Mouse (Mus musculus): ENCODE data around the gene Carmil1.

The Carmil1 gene

GRCm38 (mm10) chr13:24260751-24261591 lies 19.6 kb downstream of the Carmil1 start:
- DNase-seq (ENCODE audit: low spot score): no peak

GRCm38 (mm10) chr13:24257809-24258208 lies 22.8 kb downstream of the Carmil1 start:
- no peak for DNase-seq (ENCODE audit: low spot score)

GRCm38 (mm10) chr13:24253989-24254388 lies 26.6 kb downstream of the Carmil1 start:
- peak; percentile 70 for DNase-seq (ENCODE audit: low spot score)

DNA sequence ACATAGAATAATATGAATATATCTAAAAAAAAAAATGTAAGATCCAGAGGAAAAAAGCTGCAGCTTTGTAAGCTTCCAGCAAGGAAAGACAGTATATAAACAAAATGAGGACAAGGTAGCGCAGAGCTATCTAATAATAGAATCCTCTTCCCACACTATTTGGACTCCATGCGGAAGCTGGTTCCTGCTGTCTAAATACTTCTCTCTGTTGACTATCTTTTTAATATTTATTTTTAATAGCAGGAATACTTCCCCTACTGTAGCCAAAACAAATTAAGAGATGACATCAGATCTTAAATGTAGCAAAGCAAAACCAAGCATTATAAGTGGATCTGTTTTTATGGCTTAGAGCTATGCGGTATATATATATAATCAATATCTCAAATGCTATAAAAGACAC lies 27.0 kb downstream of the Carmil1 start:
- DNase-seq (ENCODE audit: low spot score): no peak

DNA sequence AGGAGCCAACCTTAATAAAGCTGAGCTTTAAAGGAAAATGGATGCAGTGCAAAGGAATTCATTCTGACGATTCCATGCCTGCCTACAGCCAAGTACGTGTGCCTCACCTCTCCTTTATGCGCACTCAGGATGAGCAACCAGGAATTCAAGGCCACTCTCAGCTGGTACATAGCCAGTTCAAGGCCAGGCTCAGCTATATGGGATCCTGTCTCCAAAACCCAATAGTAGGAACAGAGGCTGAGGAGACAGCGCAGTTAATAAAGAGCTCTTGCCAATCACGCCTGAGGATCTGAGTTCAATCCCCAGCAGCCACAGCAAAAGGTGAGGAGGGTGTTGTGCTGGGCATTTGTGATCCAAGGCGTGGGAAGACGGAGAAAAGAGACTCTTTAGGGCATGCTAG lies 29.4 kb downstream of the Carmil1 start:
- DNase-seq (ENCODE audit: low spot score): no peak

GRCm38 (mm10) chr13:24247928-24248327 lies 32.7 kb downstream of the Carmil1 start:
- DNase-seq (ENCODE audit: low spot score): no peak

DNA sequence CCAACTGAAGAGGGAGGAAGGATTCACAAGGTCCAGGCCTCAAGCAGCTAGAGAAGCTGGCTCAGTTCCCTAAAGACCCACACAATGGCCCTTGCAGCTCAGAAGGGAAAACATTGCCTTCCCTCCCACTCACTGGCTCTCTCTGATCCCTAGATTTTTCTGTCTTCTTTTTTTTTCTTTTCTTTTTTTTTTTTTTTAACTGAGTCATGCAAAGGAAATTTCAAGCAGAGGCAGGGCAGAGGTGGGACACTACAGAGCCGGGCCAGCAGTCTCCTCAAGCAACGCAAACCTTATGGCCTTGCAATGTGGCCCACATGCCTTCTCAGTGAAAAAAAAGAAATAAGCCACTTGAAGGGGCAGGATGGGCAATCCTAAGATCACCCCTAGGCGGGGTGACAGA lies 33.2 kb downstream of the Carmil1 start:
- DNase-seq (ENCODE audit: low spot score): no peak

- no peak for DNase-seq (ENCODE audit: low spot score)
Observed at GRCm38 (mm10) chr13:24246266-24246665, 34.3 kb downstream of the Carmil1 start.

DNA sequence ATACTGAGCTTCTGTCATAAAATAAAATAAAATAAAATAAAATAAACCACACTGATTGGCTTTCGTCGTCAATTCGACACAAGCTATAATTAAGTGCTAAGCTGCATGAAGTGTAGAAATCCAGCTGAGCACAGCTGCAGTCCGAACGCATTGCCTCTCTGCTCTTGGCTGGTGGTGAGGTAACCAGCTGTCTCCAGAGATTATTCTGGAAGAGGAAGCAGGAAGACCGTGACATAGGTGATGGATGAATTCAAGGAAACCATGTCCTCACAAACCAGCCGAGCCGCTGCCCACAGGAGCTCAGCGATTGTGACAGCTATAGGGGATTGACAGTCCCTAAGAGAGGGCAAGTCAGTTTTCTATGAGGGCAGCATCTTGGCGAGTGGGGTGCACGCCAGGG lies 36.0 kb downstream of the Carmil1 start:
- DNase-seq (ENCODE audit: low spot score): no peak

- DNase-seq (ENCODE audit: low spot score): no peak
Observed at GRCm38 (mm10) chr13:24243964-24244363, 36.6 kb downstream of the Carmil1 start.

DNA sequence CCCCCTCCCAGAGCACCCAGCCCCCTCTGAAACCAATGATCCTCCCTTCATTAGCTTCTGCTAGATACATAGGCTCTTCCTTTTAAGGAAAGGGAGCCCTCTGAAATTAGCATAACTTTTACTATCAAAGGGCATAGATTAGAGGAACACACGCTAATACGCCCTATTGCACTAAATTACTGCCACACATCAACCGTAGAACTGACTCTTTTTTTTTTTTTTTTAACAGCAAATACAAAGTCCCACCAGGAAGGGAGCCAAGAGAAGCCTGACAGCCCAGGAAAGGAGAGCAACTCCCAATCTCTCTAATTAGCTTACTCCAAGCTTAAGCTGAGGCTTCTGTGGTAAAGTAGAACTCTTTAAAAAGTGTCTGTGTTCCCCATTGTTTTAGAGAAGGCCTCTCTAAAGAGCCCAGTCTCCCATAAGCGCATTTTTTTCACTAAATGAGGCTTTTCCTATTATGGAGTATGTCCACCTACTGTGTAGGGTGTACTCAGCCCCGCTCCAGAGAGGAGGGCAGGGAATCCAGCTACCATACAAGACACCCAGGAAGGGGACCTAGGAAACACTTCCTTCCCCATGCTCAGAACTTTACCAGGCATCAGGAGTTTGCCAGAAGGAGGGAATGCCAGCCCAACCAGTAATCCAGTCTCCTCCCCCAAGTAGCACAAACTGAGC lies 38.0 kb downstream of the Carmil1 start:
- peak; percentile 7 for DNase-seq (ENCODE audit: low spot score)

- DNase-seq (ENCODE audit: low spot score): no peak
Observed at GRCm38 (mm10) chr13:24241201-24241600, 39.4 kb downstream of the Carmil1 start.

DNA sequence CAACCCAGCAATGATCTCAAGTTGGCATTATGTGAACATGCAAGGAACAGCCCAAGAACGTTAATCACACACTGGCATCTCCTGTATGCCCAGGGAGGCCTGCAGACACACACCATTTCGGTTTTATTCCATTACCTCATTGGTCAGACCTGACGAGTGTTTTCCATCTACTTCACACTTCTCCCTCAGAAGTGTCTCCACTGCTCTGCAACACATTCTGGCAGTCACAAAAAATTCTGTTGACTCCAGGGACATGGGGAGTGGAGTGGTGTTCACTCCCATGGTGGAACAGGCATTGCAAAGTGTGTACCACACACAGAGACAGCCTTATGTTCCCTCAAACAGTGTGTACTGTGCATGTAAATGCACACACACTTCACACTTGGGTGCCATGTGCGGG lies 40.2 kb downstream of the Carmil1 start:
- DNase-seq (ENCODE audit: low spot score): no peak

DNA sequence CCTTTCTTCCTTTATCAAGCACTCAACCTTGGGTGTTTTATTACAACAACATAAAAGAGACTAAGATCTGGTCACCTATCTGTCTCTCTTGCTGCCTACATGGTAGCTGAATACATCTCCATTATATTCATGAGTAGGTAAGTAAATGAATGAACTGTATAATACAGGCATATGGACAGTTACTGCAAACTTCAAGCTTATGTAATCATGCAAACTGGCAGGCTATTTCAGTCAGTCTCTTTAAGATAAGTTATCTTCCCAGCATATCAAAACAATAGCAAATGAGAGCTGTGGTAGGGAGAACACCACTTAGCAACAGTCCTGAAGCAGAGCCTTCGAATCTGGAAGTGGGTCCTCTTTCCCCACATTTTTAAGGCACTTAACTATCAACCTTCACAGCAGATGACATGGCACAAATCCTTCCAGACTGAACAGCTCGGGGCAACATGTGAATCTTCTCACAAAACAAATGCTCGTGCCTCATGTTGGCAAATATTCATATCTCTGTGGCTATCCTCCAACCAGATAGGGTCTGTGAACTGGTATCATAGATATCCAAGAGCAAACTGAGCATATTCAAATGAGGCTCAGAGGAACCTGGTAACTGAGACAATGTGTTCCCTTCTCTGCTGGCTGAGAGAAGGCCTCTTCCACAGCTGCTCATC lies 42.0 kb downstream of the Carmil1 start:
- DNase-seq (ENCODE audit: low spot score): no peak

- DNase-seq (ENCODE audit: low spot score): no peak
Observed at GRCm38 (mm10) chr13:24236736-24237135, 43.9 kb downstream of the Carmil1 start.

DNA sequence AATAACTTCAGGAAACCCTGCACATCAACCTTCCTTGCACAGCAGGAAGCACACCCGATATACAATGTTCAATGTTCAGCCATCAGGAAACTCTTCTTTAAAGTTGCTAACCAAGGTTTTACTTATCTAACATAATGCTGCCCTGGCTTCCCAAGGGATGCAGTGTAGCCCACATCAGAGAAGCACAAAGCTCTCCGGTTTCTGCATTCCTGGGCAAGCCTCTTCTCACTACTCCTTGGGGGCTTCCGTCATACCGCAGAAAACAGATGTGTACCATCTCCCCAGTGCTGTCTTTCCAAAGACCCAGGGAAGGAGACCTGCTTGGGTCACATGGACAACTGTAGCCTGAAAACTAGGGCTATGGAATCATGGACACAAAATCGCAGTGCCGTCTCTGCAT lies 47.8 kb downstream of the Carmil1 start:
- no peak for DNase-seq (ENCODE audit: low spot score)

DNA sequence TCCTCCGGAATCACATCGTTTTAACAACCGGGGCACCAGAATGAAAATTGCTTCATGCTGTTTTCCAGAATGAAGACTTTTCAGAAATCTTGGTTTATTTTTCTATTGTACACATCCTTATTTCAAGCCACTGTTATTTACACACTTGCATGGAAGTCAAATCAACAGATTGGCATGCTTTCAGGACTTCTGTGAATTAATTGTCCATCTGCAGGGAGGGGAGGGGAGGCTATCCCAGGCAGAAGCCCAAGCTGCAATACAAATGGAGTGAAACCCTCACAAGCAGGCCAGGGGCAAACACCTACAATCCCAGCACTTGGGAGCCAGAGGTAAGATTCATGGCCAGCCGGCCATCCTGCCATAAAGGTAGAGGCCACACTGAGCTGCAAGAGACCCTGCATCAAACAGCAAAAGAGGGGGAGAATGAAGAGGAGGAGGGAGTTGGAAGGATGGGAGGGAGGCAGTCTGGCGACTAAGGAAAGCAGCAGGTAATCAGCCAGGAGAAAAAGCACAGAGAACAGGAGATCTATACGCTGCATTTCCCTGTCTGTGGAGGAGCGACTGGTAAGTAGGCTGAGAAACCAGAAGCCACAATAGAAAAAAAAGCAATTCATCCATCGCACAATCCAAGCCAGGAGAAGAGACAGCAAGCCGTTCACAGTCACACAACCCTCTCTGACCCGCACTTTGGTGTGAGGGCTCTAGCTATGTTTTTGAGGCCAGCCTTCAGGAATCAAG lies 48.7 kb downstream of the Carmil1 start:
- DNase-seq (ENCODE audit: low spot score): no peak

- DNase-seq (ENCODE audit: low spot score): no peak
Observed at GRCm38 (mm10) chr13:24231146-24231545, 49.4 kb downstream of the Carmil1 start.

DNA sequence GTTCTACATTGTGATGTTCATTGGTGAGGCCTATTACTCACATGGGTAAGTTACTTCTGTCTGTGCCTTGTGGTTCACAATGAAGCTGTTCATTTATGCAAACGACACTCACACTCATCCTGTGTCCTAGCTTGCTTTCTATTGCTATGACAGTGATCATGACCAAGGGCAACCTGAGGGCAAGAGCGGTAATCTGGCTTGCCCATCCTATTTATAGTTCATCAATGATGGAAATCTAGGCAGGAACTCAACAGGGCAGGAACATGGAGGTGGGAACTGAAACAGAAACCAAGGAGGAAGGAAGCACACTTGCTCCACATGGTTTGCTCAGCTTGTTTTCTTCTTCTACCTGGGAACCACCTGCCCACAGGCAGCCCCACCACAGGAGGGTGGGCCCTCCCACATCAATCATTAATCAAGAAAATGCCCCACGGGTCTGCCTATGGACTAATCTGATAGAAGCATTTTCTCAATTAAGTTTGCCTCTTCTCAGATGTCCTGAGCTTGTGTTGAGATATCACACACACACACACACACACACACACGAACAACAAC lies 50.0 kb downstream of the Carmil1 start:
- DNase-seq (ENCODE audit: low spot score): no peak

DNA sequence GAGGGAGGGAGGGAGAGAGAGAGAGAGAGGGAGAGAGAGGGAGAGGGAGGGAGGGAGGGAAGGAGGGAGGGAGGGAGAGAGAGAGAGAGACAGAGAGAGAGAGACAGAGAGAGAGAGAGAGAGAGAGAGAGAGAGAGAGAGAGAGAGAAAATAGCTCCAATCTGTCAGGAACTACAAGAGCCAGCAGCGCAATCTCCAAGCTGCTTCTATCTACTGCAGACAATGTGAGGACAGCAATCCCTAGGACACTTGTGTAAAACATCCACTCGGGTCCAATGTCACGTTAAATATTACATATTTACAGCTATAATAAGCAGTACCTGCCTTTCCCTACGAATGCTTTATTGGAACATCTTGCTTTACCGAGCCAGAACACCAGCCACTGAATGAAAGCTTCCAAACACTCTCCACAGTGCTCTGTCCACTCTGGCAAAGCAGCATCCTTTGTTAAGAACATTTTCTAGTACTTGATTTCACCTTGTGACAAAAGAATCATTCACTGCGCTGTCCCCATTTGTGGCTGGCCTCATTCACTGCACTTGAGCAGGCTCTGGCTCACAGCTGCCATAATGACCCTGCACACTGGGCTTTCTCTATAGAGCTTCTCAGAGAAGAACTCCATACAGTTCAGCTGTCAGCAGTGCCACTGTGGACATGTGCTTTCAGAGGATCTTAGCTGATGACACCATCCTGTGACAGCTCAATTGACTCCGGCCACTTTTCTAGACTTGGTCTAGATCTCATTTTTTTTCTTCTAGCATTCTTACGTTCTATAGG lies 57.0 kb downstream of the Carmil1 start:
- DNase-seq (ENCODE audit: low spot score): no peak

DNA sequence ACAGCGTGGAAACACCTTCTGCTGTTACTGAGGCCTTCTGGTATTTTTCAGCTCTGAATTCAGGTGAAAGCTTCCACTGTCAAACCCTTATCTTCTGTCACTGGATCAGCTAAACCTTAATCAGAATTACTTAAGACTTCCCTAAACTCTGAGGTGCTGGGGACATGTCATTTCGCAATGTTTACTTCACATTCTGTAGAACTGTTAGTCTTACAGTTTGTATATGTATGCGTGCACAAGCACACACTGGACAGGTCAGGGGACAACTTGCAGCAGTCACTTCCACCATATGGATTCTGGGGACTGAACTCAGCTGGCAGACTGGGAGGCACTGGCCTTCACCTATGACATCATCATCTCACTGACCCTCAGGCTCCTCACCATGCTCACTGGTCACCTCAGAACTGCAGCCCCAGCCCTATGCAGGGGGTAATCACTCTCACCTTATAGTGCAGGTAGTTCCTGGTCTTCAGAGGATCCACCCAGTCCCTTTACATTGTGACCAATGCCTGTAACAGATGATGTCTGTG lies 60.1 kb downstream of the Carmil1 start:
- DNase-seq (ENCODE audit: low spot score): no peak
